Mouse (Mus musculus) olfactory bulb, adult 2 months (tissue): ENCODE measurements at regions not wholly inside any gene's neighbourhood (a gene's known extent, or its start where the extent isn't known, plus 50 kb on each side); places are given as distances from the start of the nearest gene placed in this dataset.

Experiments used
- H3K27ac ChIP-seq: fragments of 200-500 bp; 2 replicates; pipeline ENCODE4 v1.5.1; 2012; ENCODE audit warnings: low read depth, low read length; ENCODE audit not compliant: insufficient read depth
- H3K4me1 ChIP-seq: fragments of 200-500 bp; 2 replicates; pipeline ENCODE4 v1.6.1; 2012; ENCODE audit warnings: low read length; ENCODE audit not compliant: control insufficient read depth, insufficient read depth
- H3K4me3 ChIP-seq: fragments of 200-500 bp; 2 replicates; pipeline ENCODE4 v1.5.1; 2012; ENCODE audit warnings: mild to moderate bottlenecking, low read depth, low read length, moderate library complexity; ENCODE audit not compliant: insufficient read depth
- CTCF ChIP-seq: fragments of 200-500 bp; IDR thresholded peaks from 2 replicates; pipeline ENCODE4 v1.5.1; 2012; ENCODE audit warnings: low read depth, mild to moderate bottlenecking, low read length, moderate library complexity; ENCODE audit not compliant: insufficient read depth
- POLR2A ChIP-seq: fragments of 200-500 bp; IDR thresholded peaks from 2 replicates; pipeline ENCODE4 v1.6.1; 2012; ENCODE audit warnings: mild to moderate bottlenecking, low read depth, low read length, moderate library complexity; ENCODE audit not compliant: insufficient read depth
- WGBS: fragments of 180-500 bp; shearing (Covaris S2); methylation state at CpG from one replicate; pipeline ENCODE4 v1.1.7; 2018; 5-methylcytosine and 5-hydroxymethylcytosine counted together

GRCm38 (mm10) chr5:120325386-120325910 lies 106.1 kb upstream of the Lhx5 start:
- WGBS: 45% methylated on average over 16 of the region's 16 CpGs
- Histone ChIP-seq H3K4me1 (peaks cover 10% of the 10 kb centered on the region; the same call in 1 of the 2 replicates), H3K4me3 (no peak overlapping the region), H3K27ac (no peak overlapping the region)
- TF ChIP-seq POLR2A (no peak), CTCF (no peak)

GRCm38 (mm10) chr5:120332030-120332429 lies 99.5 kb upstream of the Lhx5 start:
- Histone ChIP-seq H3K27ac (no peak overlapping the region), H3K4me1 (no peaks in the 10 kb centered on the region), H3K4me3 (no peak overlapping the region)
- WGBS: 45% methylated on average over 14 of the region's 14 CpGs
- TF ChIP-seq CTCF: no peak
- TF ChIP-seq POLR2A: no peak

GRCm38 (mm10) chr5:120339162-120339561 lies 92.3 kb upstream of the Lhx5 start:
- Histone ChIP-seq H3K4me1 (no peaks in the 10 kb centered on the region), H3K27ac (no peak overlapping the region), H3K4me3 (no peak overlapping the region)
- WGBS: 95% methylated on average over 2 of the region's 2 CpGs
- TF ChIP-seq CTCF: no peak
- no peak for TF ChIP-seq POLR2A

GRCm38 (mm10) chr5:120340696-120341231 lies 90.7 kb upstream of the Lhx5 start:
- WGBS: 66% methylated on average over 3 of the region's 3 CpGs
- H3K4me1 ChIP-seq: no peaks in the 10 kb centered on the region
- H3K27ac ChIP-seq: no peak overlapping the region
- no peak overlapping the region for H3K4me3 ChIP-seq
- TF ChIP-seq POLR2A (no peak), CTCF (no peak)

GRCm38 (mm10) chr5:120350461-120350860 lies 81.0 kb upstream of the Lhx5 start:
- TF ChIP-seq POLR2A: no peak
- 88% methylated on average over 3 of the region's 3 CpGs for WGBS
- no peaks in the 10 kb centered on the region for H3K4me1 ChIP-seq
- H3K27ac ChIP-seq: no peak overlapping the region
- H3K4me3 ChIP-seq: no peak overlapping the region

- H3K4me3 ChIP-seq: no peak overlapping the region
- TF ChIP-seq CTCF (no peak), POLR2A (no peak)
- no peak overlapping the region for H3K27ac ChIP-seq
- 75% methylated on average over 5 of the region's 5 CpGs for WGBS
- H3K4me1 ChIP-seq: no peaks in the 10 kb centered on the region
Observed at GRCm38 (mm10) chr5:120351827-120352226, 79.7 kb upstream of the Lhx5 start.

- Histone ChIP-seq H3K4me3 (no peak overlapping the region), H3K27ac (no peak overlapping the region), H3K4me1 (no peaks in the 10 kb centered on the region)
- TF ChIP-seq POLR2A (no peak), CTCF (no peak)
- 69% methylated on average over 5 of the region's 5 CpGs for WGBS
Observed at GRCm38 (mm10) chr5:120353657-120354056, 77.8 kb upstream of the Lhx5 start.

- Histone ChIP-seq H3K27ac (no peak overlapping the region), H3K4me1 (no peaks in the 10 kb centered on the region), H3K4me3 (no peak overlapping the region)
- 80% methylated on average over 4 of the region's 4 CpGs for WGBS
- TF ChIP-seq POLR2A: no peak
- TF ChIP-seq CTCF: no peak
Observed at GRCm38 (mm10) chr5:120356950-120357349, 74.5 kb upstream of the Lhx5 start.

GRCm38 (mm10) chr5:120358084-120358690 lies 73.3 kb upstream of the Lhx5 start:
- WGBS: 28% methylated on average over 20 of the region's 20 CpGs
- Histone ChIP-seq H3K27ac (no peak overlapping the region), H3K4me1 (no peaks in the 10 kb centered on the region), H3K4me3 (no peak overlapping the region)
- no peak for TF ChIP-seq POLR2A
- TF ChIP-seq CTCF: no peak

GRCm38 (mm10) chr5:120365950-120366467 lies 65.5 kb upstream of the Lhx5 start:
- H3K4me1 ChIP-seq: no peaks in the 10 kb centered on the region
- no peak overlapping the region for H3K4me3 ChIP-seq
- WGBS: 39% methylated on average over 10 of the region's 10 CpGs
- TF ChIP-seq CTCF: no peak
- TF ChIP-seq POLR2A: no peak
- H3K27ac ChIP-seq: no peak overlapping the region
